Mouse (Mus musculus): Measurements from ENCODE around the gene Sult6b1. TPM values are rescaled to one million over a fixed set of nuclear protein-coding genes. Genes with fewer than 3 reads are reported as not detected.

Sult6b1 gene
- total and polyA plus RNA-seq, 2 experiments from 2014 or later, result not detected

DNA sequence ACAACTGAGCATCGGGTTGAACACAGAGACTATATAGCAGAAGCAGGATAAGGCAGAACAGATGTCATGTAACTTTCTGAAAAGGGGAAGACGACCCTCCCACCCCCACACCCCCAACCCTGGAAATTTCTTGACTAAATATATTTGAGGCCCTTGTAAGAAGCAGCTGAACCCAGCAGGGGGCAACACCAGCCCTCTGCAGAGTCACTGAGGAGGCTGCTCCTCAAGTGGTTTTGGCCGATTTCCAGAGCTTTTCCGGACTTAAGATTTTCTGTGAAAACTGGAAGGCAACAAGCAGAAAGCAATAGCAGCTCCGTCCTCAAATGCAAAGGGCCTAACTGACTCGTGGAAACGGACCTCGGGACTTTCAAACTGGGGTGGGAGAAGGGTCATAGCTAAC lies 11.4 kb downstream of the Sult6b1 start:
- TF ChIP-seq CTCF (IDR thresholded peaks at IDR 0.05; ENCODE audit: low read depth) (peak; percentile 65), EP300 (IDR thresholded peaks at IDR 0.05; ENCODE audit: low read depth) (no peak)
- Histone ChIP-seq H3K4me2 (ENCODE audit: low read depth, low read length) (peak overlapping the region; percentile 53), H3K9me3 (replicated peaks; ENCODE audit: control insufficient read depth, low read length) (no peaks in the 10 kb centered on the region), H3K36me3 (replicated peaks; ENCODE audit: control insufficient read depth, insufficient read depth, low read length) (no peaks in the 10 kb centered on the region), H3K4me3 (ENCODE audit: low read depth, low read length) (peak overlapping the region; percentile 27), H3K27me3 (ENCODE audit: control insufficient read depth, insufficient read depth, low read length) (no peaks in the 10 kb centered on the region), H3K27ac (ENCODE audit: low read depth) (no peak overlapping the region), H3K4me1 (ENCODE audit: control insufficient read depth, insufficient read depth) (no peaks in the 10 kb centered on the region), H3K9ac (replicated peaks; ENCODE audit: low read depth, low read length) (no peak overlapping the region)
- 19% methylated on average over 8 of the region's 8 CpGs for WGBS
- no peak; the same call in 1 of the 2 replicates for ATAC-seq (ENCODE audit: insufficient read depth, low read depth)
- peak; percentile 47 for DNase-seq (ENCODE audit: low spot score)

GRCm38 (mm10) chr17:78894991-78895390 lies 11.8 kb downstream of the Sult6b1 start:
- no peak for ATAC-seq (ENCODE audit: insufficient read depth, low read depth)
- TF ChIP-seq CTCF (IDR thresholded peaks at IDR 0.05; ENCODE audit: low read depth) (no peak), EP300 (IDR thresholded peaks at IDR 0.05; ENCODE audit: low read depth) (no peak)
- H3K27ac ChIP-seq (ENCODE audit: low read depth), result no peak overlapping the region
- no peaks in the 10 kb centered on the region for H3K27me3 ChIP-seq (ENCODE audit: control insufficient read depth, insufficient read depth, low read length)
- no peaks in the 10 kb centered on the region for H3K9me3 ChIP-seq (replicated peaks; ENCODE audit: control insufficient read depth, low read length)
- H3K4me3 ChIP-seq (ENCODE audit: low read depth, low read length), result no peak overlapping the region
- peak overlapping the region; percentile 53 for H3K4me2 ChIP-seq (ENCODE audit: low read depth, low read length)
- no peaks in the 10 kb centered on the region for H3K36me3 ChIP-seq (replicated peaks; ENCODE audit: control insufficient read depth, insufficient read depth, low read length)
- H3K4me1 ChIP-seq (ENCODE audit: control insufficient read depth, insufficient read depth), result no peaks in the 10 kb centered on the region
- 67% methylated on average over 7 of the region's 7 CpGs for WGBS
- no peak overlapping the region for H3K9ac ChIP-seq (replicated peaks; ENCODE audit: low read depth, low read length)
- no peak for DNase-seq (ENCODE audit: low spot score)

- H3K27me3 ChIP-seq (ENCODE audit: control insufficient read depth, insufficient read depth, low read length), result no peaks in the 10 kb centered on the region
- H3K27ac ChIP-seq (ENCODE audit: low read depth), result no peak overlapping the region
- H3K4me2 ChIP-seq (ENCODE audit: low read depth, low read length), result no peak overlapping the region
- no peak for DNase-seq (ENCODE audit: low spot score)
- no peaks in the 10 kb centered on the region for H3K9me3 ChIP-seq (replicated peaks; ENCODE audit: control insufficient read depth, low read length)
- ATAC-seq (ENCODE audit: insufficient read depth, low read depth), result no peak
- no peaks in the 10 kb centered on the region for H3K4me1 ChIP-seq (ENCODE audit: control insufficient read depth, insufficient read depth)
- H3K9ac ChIP-seq (replicated peaks; ENCODE audit: low read depth, low read length), result no peak overlapping the region
- TF ChIP-seq CTCF (IDR thresholded peaks at IDR 0.05; ENCODE audit: low read depth) (no peak), EP300 (IDR thresholded peaks at IDR 0.05; ENCODE audit: low read depth) (no peak)
- WGBS, result 74% methylated on average over 9 of the region's 9 CpGs
- H3K4me3 ChIP-seq (ENCODE audit: low read depth, low read length), result no peak overlapping the region
- no peaks in the 10 kb centered on the region for H3K36me3 ChIP-seq (replicated peaks; ENCODE audit: control insufficient read depth, insufficient read depth, low read length)
Observed at GRCm38 (mm10) chr17:78891020-78891419, 15.8 kb downstream of the Sult6b1 start.

GRCm38 (mm10) chr17:78889184-78889583 lies 17.6 kb downstream of the Sult6b1 start:
- no peaks in the 10 kb centered on the region for H3K4me1 ChIP-seq (ENCODE audit: control insufficient read depth, insufficient read depth)
- no peaks in the 10 kb centered on the region for H3K36me3 ChIP-seq (replicated peaks; ENCODE audit: control insufficient read depth, insufficient read depth, low read length)
- ATAC-seq (ENCODE audit: insufficient read depth, low read depth) (no peak), DNase-seq (ENCODE audit: low spot score) (no peak)
- peaks cover 5% of the 10 kb centered on the region; the same call in 1 of the 2 replicates for H3K9me3 ChIP-seq (replicated peaks; ENCODE audit: control insufficient read depth, low read length)
- H3K4me3 ChIP-seq (ENCODE audit: low read depth, low read length), result no peak overlapping the region
- no peak overlapping the region for H3K27ac ChIP-seq (ENCODE audit: low read depth)
- H3K4me2 ChIP-seq (ENCODE audit: low read depth, low read length), result no peak overlapping the region
- H3K9ac ChIP-seq (replicated peaks; ENCODE audit: low read depth, low read length), result no peak overlapping the region
- no peaks in the 10 kb centered on the region for H3K27me3 ChIP-seq (ENCODE audit: control insufficient read depth, insufficient read depth, low read length)
- 45% methylated on average over 3 of the region's 3 CpGs for WGBS
- TF ChIP-seq CTCF (IDR thresholded peaks at IDR 0.05; ENCODE audit: low read depth), result no peak
- no peak for TF ChIP-seq EP300 (IDR thresholded peaks at IDR 0.05; ENCODE audit: low read depth)

- ATAC-seq (ENCODE audit: insufficient read depth, low read depth) (no peak), DNase-seq (ENCODE audit: low spot score) (no peak)
Observed at GRCm38 (mm10) chr17:78888554-78888953, 18.2 kb downstream of the Sult6b1 start.

More at GRCm38 (mm10) chr17:78888554-78888953, 18.2 kb downstream of the Sult6b1 start:
- Histone ChIP-seq H3K36me3 (replicated peaks; ENCODE audit: control insufficient read depth, insufficient read depth, low read length) (no peaks in the 10 kb centered on the region), H3K9me3 (replicated peaks; ENCODE audit: control insufficient read depth, low read length) (peaks cover 5% of the 10 kb centered on the region; the same call in 1 of the 2 replicates), H3K27me3 (ENCODE audit: control insufficient read depth, insufficient read depth, low read length) (no peaks in the 10 kb centered on the region), H3K4me2 (ENCODE audit: low read depth, low read length) (no peak overlapping the region), H3K9ac (replicated peaks; ENCODE audit: low read depth, low read length) (no peak overlapping the region), H3K27ac (ENCODE audit: low read depth) (no peak overlapping the region), H3K4me3 (ENCODE audit: low read depth, low read length) (no peak overlapping the region), H3K4me1 (ENCODE audit: control insufficient read depth, insufficient read depth) (no peaks in the 10 kb centered on the region)
- WGBS, result 80% methylated on average over 4 of the region's 4 CpGs
- TF ChIP-seq EP300 (IDR thresholded peaks at IDR 0.05; ENCODE audit: low read depth), result no peak
- no peak for TF ChIP-seq CTCF (IDR thresholded peaks at IDR 0.05; ENCODE audit: low read depth)

All from heart, postnatal 0 days (tissue).